25 mouse cellular contexts compared by ENCODE assay signal in the genomic region with DNA sequence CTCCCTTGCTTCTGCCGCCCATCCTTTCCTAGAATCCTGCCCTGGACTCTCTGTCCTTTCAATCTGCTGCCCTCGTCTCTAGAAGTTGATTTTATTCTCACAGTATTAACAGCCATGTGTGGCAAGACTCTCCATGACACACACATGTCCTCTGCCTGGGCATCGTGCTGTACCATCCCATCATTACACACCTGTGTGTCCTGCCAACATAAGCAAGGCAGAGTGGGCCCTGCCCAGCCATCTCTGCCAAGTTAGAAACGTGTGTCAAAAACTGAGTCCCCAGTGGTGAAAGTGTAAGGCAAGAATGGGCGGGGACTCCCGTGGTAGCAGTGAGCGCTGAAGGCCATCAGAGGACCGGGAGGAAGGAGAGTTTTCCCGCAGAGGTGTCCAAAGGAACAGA. TPM values are rescaled to one million over a fixed set of nuclear protein-coding genes. Genes with fewer than 3 reads are reported as not detected.
"Had no signal": no experiment of that assay in that cellular context is flagged by ENCODE, and none has a peak within 500 bp of the region (broad histone marks: within the 10 kb centered on the region; RNA-seq: fewer than 3 reads in every experiment).

No protein-coding gene starts in this region.

- H3K4me1 ChIP-seq: embryonic facial prominence, embryonic 10.5 days; embryonic facial prominence, embryonic 12.5 days; embryonic facial prominence, embryonic 13.5 days; forebrain, embryonic 12.5 days; forebrain, embryonic 13.5 days; forebrain, embryonic 15.5 days had no signal

- H3K27ac ChIP-seq: embryonic facial prominence, embryonic 10.5 days; embryonic facial prominence, embryonic 12.5 days; embryonic facial prominence, embryonic 13.5 days; embryonic facial prominence, embryonic 15.5 days; forebrain, embryonic 10.5 days; forebrain, embryonic 12.5 days; forebrain, embryonic 13.5 days; forebrain, embryonic 15.5 days; heart, embryonic 10.5 days had no signal

- DNase-seq: cerebellum, adult 8-10 months; cerebellum, adult 9-10 months; cerebellum, adult 9-11 months; cerebellum, postnatal 10 days; cerebellum, postnatal 14 days; cerebellum, postnatal 25 days; cerebellum, postnatal 36 days; embryo, embryonic 11 days; forebrain, postnatal 0 days; gastrocnemius, postnatal 14 days; gastrocnemius, postnatal 25 days; gastrocnemius, postnatal 36 days; heart, adult 18-20 months; heart, adult 2 months had no signal

- H3K4me3 ChIP-seq: embryonic facial prominence, embryonic 10.5 days; embryonic facial prominence, embryonic 12.5 days; embryonic facial prominence, embryonic 13.5 days; embryonic facial prominence, embryonic 15.5 days; erythroblast, embryonic 14.5 days; forebrain, embryonic 10.5 days; forebrain, embryonic 12.5 days; forebrain, embryonic 13.5 days; forebrain, embryonic 15.5 days; heart, adult 2 months; heart, embryonic 10.5 days had no signal

RNA-seq across cellular contexts. Expression of a gene that starts 14.6 kb away (rescaled TPM):
- total RNA-seq: granulocyte monocyte progenitor cell, adult 5-6 weeks had no signal
- polyA plus RNA-seq: erythroblast, embryonic 14.5 days had no signal
